Mouse (Mus musculus) brain, embryonic 14.5 days (tissue): ENCODE measurements around the gene Snx33. TPM values are rescaled to one million over a fixed set of nuclear protein-coding genes. Genes with fewer than 3 reads are reported as not detected.
"Not testable (repeated sequence)": the region's sequence is repeated elsewhere in the genome, so short reads cannot be mapped to it uniquely, and the experiment has no call there.

Experiments
- DNase-seq: peaks from one replicate; pipeline ENCODE4 v3.0.0-alpha.2; 2011; ENCODE audit warnings: low read depth
- CTCF ChIP-seq: fragments of 200-500 bp; IDR thresholded peaks from 2 replicates; pipeline ENCODE4 v1.5.1; 2012; ENCODE audit warnings: inconsistent platforms, mild to moderate bottlenecking, moderate library complexity, borderline replicate concordance; ENCODE audit not compliant: insufficient read depth, insufficient read length; ENCODE audit errors: extremely low read depth
- POLR2A ChIP-seq: fragments of 200-500 bp; IDR thresholded peaks from 2 replicates; pipeline ENCODE4 v1.6.1; 2012; ENCODE audit warnings: mild to moderate bottlenecking, inconsistent platforms, borderline replicate concordance; ENCODE audit not compliant: poor library complexity, insufficient read depth, insufficient read length, severe bottlenecking; ENCODE audit errors: extremely low read depth
- polyA plus RNA-seq: library from polyadenylated mRNA; depleted of rRNA; stranded (reverse); fragments of >200 nt; gene quantifications from 2 replicates; pipeline ENCODE4 v1.2.3, GENCODE M21; 2012; rRNA removed

The Snx33 gene
- 3.0 and 4.0 TPM in 2 replicates for polyA plus RNA-seq

DNA sequence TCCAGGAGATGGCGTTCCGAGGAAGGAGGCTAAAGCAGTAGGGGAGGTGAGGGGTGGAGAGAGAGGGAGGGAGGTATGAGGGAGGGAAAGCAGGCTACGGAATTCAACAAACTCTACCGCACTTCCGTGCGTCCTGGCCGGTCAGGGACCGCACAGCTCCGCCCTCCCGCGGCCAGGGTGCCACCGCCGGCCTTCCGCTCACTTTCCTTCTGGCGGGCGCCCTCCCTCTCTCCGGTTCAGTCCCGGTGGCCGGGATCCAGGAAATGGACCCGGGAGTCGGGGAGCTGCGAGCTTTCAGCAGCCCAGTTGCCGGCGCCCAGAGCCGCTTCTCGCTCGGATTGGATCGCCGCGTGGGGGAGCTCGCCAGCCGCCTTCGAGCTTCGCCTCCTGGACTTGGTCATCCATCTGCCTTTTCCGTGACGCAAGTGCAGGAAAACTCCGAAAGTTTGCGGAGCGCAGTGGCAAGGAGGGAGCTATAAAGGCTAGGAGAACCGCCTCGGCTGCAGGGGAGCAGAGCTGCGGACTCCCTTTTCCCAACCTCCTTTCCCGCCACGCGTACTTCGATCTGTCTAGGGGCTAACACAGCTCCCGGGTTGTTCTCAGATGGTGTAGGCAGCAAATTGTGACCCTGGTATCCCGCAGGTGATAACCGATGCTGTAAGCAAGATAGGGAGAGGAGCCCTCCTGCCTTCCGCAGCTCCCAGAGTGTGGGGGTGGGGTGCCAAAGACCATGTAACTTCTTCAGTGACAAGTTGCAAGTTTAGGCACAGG, at the start of gene Snx33:
Gene Snx33, minus strand, starts transcription at position 331 of the 771 bp plus-strand sequence.
- DNase-seq, result peak; percentile 93
- TF ChIP-seq CTCF (peak; percentile 61), POLR2A (peak; percentile 42; the same call in 1 of the 2 replicates)

- DNase-seq, result no peak
- TF ChIP-seq CTCF (no peak), POLR2A (no peak)
Observed at GRCm38 (mm10) chr9:56975199-56975598, 47.0 kb upstream of the Snx33 start.

DNA sequence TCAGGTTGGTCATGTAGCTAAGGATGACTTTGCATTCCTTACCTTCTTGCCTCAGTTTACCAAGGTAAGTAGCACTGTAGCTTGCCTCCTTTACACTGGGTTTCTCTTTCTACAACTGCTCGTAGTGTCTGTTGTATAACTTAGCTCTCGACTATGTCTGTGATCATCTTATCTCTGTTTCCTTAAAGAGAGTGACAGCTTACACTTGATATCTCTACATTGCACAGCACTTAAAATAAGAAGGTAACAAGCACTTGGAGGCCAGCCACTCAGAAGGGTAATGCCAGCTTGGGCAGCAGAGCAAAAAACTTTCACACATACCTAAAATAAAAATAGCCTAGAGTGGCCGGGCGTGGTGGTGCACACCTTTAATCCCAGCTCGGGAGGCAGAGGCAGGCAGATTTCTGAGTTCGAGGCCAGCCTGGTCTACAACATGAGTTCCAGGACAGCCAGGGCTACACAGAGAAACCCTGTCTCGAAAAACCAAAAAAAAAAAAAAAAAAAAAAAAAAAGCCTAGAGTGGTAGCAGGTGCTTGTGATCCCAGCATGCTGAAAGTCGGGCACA, 45.9 kb upstream of the Snx33 start:
- DNase-seq, result no peak
- TF ChIP-seq CTCF (no peak), POLR2A (no peak)

DNA sequence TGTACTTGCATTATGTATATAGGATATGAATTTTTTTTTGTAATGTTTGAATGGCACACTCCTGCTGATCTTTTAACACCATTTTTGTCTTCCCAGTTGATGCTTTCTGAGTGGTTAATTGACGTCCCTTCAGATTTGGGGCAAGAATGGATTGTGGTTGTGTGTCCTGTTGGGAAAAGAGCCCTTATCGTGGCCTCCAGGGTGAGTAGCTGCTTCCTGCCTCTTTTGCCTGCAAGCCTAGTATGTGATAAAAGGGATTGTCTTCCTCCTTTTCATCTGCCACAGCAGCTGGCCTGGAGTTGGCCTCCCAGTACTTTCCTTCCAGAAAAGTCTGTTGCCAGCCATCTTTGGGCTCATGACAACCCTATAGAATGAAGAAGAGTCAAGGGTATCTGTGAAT, 42.0 kb upstream of the Snx33 start:
- TF ChIP-seq POLR2A (no peak), CTCF (no peak)
- no peak for DNase-seq

- no peak for TF ChIP-seq POLR2A
- peak; percentile 11; the same call in 1 of the 2 replicates for TF ChIP-seq CTCF
- DNase-seq, result no peak
Observed at GRCm38 (mm10) chr9:56961591-56961990, 33.4 kb upstream of the Snx33 start.

- DNase-seq, result no peak
- TF ChIP-seq CTCF (no peak), POLR2A (no peak)
Observed at GRCm38 (mm10) chr9:56958689-56959088, 30.5 kb upstream of the Snx33 start.

- no peak for DNase-seq
- TF ChIP-seq CTCF, result no peak
- TF ChIP-seq POLR2A, result no peak
Observed at GRCm38 (mm10) chr9:56956966-56957675, 28.9 kb upstream of the Snx33 start.

GRCm38 (mm10) chr9:56953562-56953961, 25.4 kb upstream of the Snx33 start:
- DNase-seq, result no peak

GRCm38 (mm10) chr9:56950414-56951400, 22.5 kb upstream of the Snx33 start, which contains the start of gene Snupn:
TSS of gene Snupn (plus strand) at chr9:56950878.
- DNase-seq, result peak; percentile 99
- peak; percentile 68; the same call in 1 of the 2 replicates for TF ChIP-seq POLR2A
- no peak for TF ChIP-seq CTCF

More at GRCm38 (mm10) chr9:56953562-56953961, 25.4 kb upstream of the Snx33 start:
- no peak for TF ChIP-seq CTCF

GRCm38 (mm10) chr9:56949767-56950166, 21.6 kb upstream of the Snx33 start:
- TF ChIP-seq POLR2A, result no peak
- no peak for TF ChIP-seq CTCF
- DNase-seq, result peak; percentile 22

GRCm38 (mm10) chr9:56948699-56949098, 20.5 kb upstream of the Snx33 start:
- not testable (repeated sequence) for DNase-seq

- peak; percentile 72 for DNase-seq
- TF ChIP-seq CTCF, result peak; percentile 56; the same call in 1 of the 2 replicates
Observed at GRCm38 (mm10) chr9:56947481-56947880, 19.3 kb upstream of the Snx33 start.

GRCm38 (mm10) chr9:56938374-56938773, 10.2 kb upstream of the Snx33 start:
- TF ChIP-seq CTCF (no peak), POLR2A (no peak)

More at GRCm38 (mm10) chr9:56938374-56938773, 10.2 kb upstream of the Snx33 start:
- DNase-seq, result peak; percentile 11
